Mouse (Mus musculus): ENCODE results near the gene Mindy4b-ps. TPM values are rescaled to one million over a fixed set of nuclear protein-coding genes. Genes with fewer than 3 reads are reported as not detected.
"Not testable (repeated sequence)": the region's sequence is repeated elsewhere in the genome, so short reads cannot be mapped to it uniquely, and the experiment has no call there.

The Mindy4b-ps gene
- polyA plus RNA-seq (2015; fragmentation: Nextera tagmentation; extraction: Ambion mirVana) = not detected in 2 replicates

GRCm38 (mm10) chr3:58822211-58822610, at the start of gene Mindy4b-ps:
Gene Mindy4b-ps, minus strand, starts transcription at chr3:58822311.
- H3K4me3 ChIP-seq (ENCODE audit: low read depth, low read length) = no peak within 1 kb of the TSS
- no peaks in the 10 kb centered on the region for H3K4me1 ChIP-seq (replicated peaks; ENCODE audit: control insufficient read depth, insufficient read depth)
- H3K27me3 ChIP-seq (ENCODE audit: control insufficient read depth, insufficient read depth, low read length) = no peaks in the 10 kb centered on the region
- TF ChIP-seq CTCF (IDR thresholded peaks at IDR 0.05; ENCODE audit: low read depth) (no peak), EP300 (optimal IDR thresholded peaks at IDR 0.05) (no peak)
- ATAC-seq (ENCODE audit: low FRiP score, low TSS enrichment) (no peak), DNase-seq (ENCODE audit: low spot score) (no peak)
- H3K9ac ChIP-seq (ENCODE audit: low read length) = no peak within 1 kb of the TSS
- no peaks in the 10 kb centered on the region for H3K36me3 ChIP-seq (ENCODE audit: control insufficient read depth, insufficient read depth, low read length)
- no peak within 1 kb of the TSS for H3K27ac ChIP-seq (replicated peaks)
- H3K9me3 ChIP-seq (ENCODE audit: control insufficient read depth, low read length) = no peaks in the 10 kb centered on the region
- no peak within 1 kb of the TSS for H3K4me2 ChIP-seq (replicated peaks; ENCODE audit: low read depth)
- WGBS = 68% methylated on average over 4 of the region's 4 CpGs

- not testable (repeated sequence) for H3K4me1 ChIP-seq (replicated peaks; ENCODE audit: control insufficient read depth, insufficient read depth); H3K27me3 ChIP-seq (ENCODE audit: control insufficient read depth, insufficient read depth, low read length); H3K27ac ChIP-seq (replicated peaks); ATAC-seq (ENCODE audit: low FRiP score, low TSS enrichment); H3K9me3 ChIP-seq (ENCODE audit: control insufficient read depth, low read length); H3K36me3 ChIP-seq (ENCODE audit: control insufficient read depth, insufficient read depth, low read length); H3K9ac ChIP-seq (ENCODE audit: low read length); H3K4me3 ChIP-seq (ENCODE audit: low read depth, low read length); H3K4me2 ChIP-seq (replicated peaks; ENCODE audit: low read depth); DNase-seq (ENCODE audit: low spot score)
- 73% methylated on average over 2 of the region's 2 CpGs for WGBS
Observed at GRCm38 (mm10) chr3:58871882-58872281, 49.8 kb upstream of the Mindy4b-ps start.

GRCm38 (mm10) chr3:58865690-58866089, 43.6 kb upstream of the Mindy4b-ps start:
- H3K27me3 ChIP-seq (ENCODE audit: control insufficient read depth, insufficient read depth, low read length) = no peaks in the 10 kb centered on the region
- WGBS = 39% methylated on average over 7 of the region's 7 CpGs
- H3K9me3 ChIP-seq (ENCODE audit: control insufficient read depth, low read length) = no peaks in the 10 kb centered on the region
- H3K9ac ChIP-seq (ENCODE audit: low read length) = no peak overlapping the region
- ATAC-seq (ENCODE audit: low FRiP score, low TSS enrichment) = no peak
- H3K4me3 ChIP-seq (ENCODE audit: low read depth, low read length) = no peak overlapping the region
- H3K4me1 ChIP-seq (replicated peaks; ENCODE audit: control insufficient read depth, insufficient read depth) = no peaks in the 10 kb centered on the region
- H3K36me3 ChIP-seq (ENCODE audit: control insufficient read depth, insufficient read depth, low read length) = no peaks in the 10 kb centered on the region
- H3K4me2 ChIP-seq (replicated peaks; ENCODE audit: low read depth) = no peak overlapping the region
- TF ChIP-seq EP300 (optimal IDR thresholded peaks at IDR 0.05) = no peak
- TF ChIP-seq CTCF (IDR thresholded peaks at IDR 0.05; ENCODE audit: low read depth) = no peak
- no peak overlapping the region for H3K27ac ChIP-seq (replicated peaks)
- DNase-seq (ENCODE audit: low spot score) = no peak

- H3K4me2 ChIP-seq (replicated peaks; ENCODE audit: low read depth) = no peak overlapping the region
- no peak overlapping the region for H3K4me3 ChIP-seq (ENCODE audit: low read depth, low read length)
- no peaks in the 10 kb centered on the region for H3K4me1 ChIP-seq (replicated peaks; ENCODE audit: control insufficient read depth, insufficient read depth)
- ATAC-seq (ENCODE audit: low FRiP score, low TSS enrichment) (no peak), DNase-seq (ENCODE audit: low spot score) (no peak)
- H3K36me3 ChIP-seq (ENCODE audit: control insufficient read depth, insufficient read depth, low read length) = no peaks in the 10 kb centered on the region
- no peak for TF ChIP-seq EP300 (optimal IDR thresholded peaks at IDR 0.05)
- no peak for TF ChIP-seq CTCF (IDR thresholded peaks at IDR 0.05; ENCODE audit: low read depth)
- no peaks in the 10 kb centered on the region for H3K27me3 ChIP-seq (ENCODE audit: control insufficient read depth, insufficient read depth, low read length)
- H3K9ac ChIP-seq (ENCODE audit: low read length) = no peak overlapping the region
- no peak overlapping the region for H3K27ac ChIP-seq (replicated peaks)
- WGBS = 45% methylated on average over 2 of the region's 2 CpGs
- no peaks in the 10 kb centered on the region for H3K9me3 ChIP-seq (ENCODE audit: control insufficient read depth, low read length)
Observed at GRCm38 (mm10) chr3:58862976-58863375, 40.9 kb upstream of the Mindy4b-ps start.

- no peak for ATAC-seq (ENCODE audit: low FRiP score, low TSS enrichment)
- Histone ChIP-seq H3K27ac (replicated peaks) (no peak overlapping the region), H3K9ac (ENCODE audit: low read length) (no peak overlapping the region), H3K9me3 (ENCODE audit: control insufficient read depth, low read length) (no peaks in the 10 kb centered on the region), H3K4me2 (replicated peaks; ENCODE audit: low read depth) (no peak overlapping the region), H3K27me3 (ENCODE audit: control insufficient read depth, insufficient read depth, low read length) (no peaks in the 10 kb centered on the region), H3K36me3 (ENCODE audit: control insufficient read depth, insufficient read depth, low read length) (no peaks in the 10 kb centered on the region), H3K4me1 (replicated peaks; ENCODE audit: control insufficient read depth, insufficient read depth) (no peaks in the 10 kb centered on the region), H3K4me3 (ENCODE audit: low read depth, low read length) (no peak overlapping the region)
- 40% methylated on average over 1 of the region's 1 CpGs for WGBS
- TF ChIP-seq CTCF (IDR thresholded peaks at IDR 0.05; ENCODE audit: low read depth) (peak; percentile 71), EP300 (optimal IDR thresholded peaks at IDR 0.05) (no peak)
- peak; percentile 35 for DNase-seq (ENCODE audit: low spot score)
Observed at GRCm38 (mm10) chr3:58843415-58843814, 21.3 kb upstream of the Mindy4b-ps start.

GRCm38 (mm10) chr3:58833442-58834160, 11.5 kb upstream of the Mindy4b-ps start:
- no peaks in the 10 kb centered on the region for H3K4me1 ChIP-seq (replicated peaks; ENCODE audit: control insufficient read depth, insufficient read depth)
- H3K36me3 ChIP-seq (ENCODE audit: control insufficient read depth, insufficient read depth, low read length) = no peaks in the 10 kb centered on the region
- DNase-seq (ENCODE audit: low spot score) = no peak
- H3K9ac ChIP-seq (ENCODE audit: low read length) = no peak overlapping the region
- H3K27ac ChIP-seq (replicated peaks) = no peak overlapping the region
- no peaks in the 10 kb centered on the region for H3K9me3 ChIP-seq (ENCODE audit: control insufficient read depth, low read length)
- TF ChIP-seq EP300 (optimal IDR thresholded peaks at IDR 0.05) (no peak), CTCF (IDR thresholded peaks at IDR 0.05; ENCODE audit: low read depth) (no peak)
- H3K27me3 ChIP-seq (ENCODE audit: control insufficient read depth, insufficient read depth, low read length) = no peaks in the 10 kb centered on the region
- no peak overlapping the region for H3K4me2 ChIP-seq (replicated peaks; ENCODE audit: low read depth)
- no peak overlapping the region for H3K4me3 ChIP-seq (ENCODE audit: low read depth, low read length)
- ATAC-seq (ENCODE audit: low FRiP score, low TSS enrichment) = no peak
- 82% methylated on average over 5 of the region's 5 CpGs for WGBS
